Mouse (Mus musculus) T-helper 1 cell (primary cell): ENCODE results near the gene Slc1a6.
"Not testable (repeated sequence)": the region's sequence is repeated elsewhere in the genome, so short reads cannot be mapped to it uniquely, and the experiment has no call there.

Experiments used
- in situ Hi-C: fragments of 300-600 bp; cut with MboI, MseI; formaldehyde crosslinking; loops from one replicate; pipeline ENCODE4 v1.15.1; 2025; ENCODE audit warnings: high pct_unique_total_duplicates

Slc1a6 gene

DNA sequence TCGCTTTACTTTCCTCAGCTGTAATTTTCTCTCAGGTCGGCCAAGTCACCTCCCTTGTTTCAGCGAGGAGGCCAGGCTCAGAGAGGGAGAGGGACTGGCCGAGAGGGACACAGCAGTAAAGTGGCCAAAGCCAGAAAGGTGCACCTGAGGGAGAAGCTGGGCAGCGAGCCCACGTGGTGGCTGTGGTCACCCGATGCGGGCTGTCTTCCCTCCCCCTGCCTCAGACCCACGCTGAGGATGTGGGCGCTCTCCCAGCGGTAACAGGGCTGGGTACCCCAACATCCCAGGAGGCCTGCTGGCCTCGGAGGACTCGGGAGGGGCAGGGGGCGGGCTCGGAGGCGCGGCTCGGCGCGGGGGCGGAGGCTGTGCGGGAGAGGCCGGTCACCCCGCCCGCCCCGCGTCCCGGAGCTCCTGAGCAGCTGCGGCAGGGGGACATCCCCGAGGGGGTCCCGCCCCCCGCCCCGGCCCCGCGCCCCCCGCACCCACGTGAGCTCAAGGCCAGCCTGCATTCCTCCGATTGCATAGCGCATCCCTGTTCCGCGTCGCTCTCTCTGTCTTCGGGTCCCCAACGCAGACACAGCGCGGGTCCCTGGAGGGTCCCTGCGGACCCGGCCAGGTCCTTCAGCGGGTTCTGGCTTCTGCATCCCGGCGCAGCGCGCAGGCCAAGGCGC lies at the start of gene Slc1a6:
Slc1a6 (plus strand) TSS at position 516 of the 671 bp plus-strand sequence.
- in situ Hi-C loops: no loop called here

GRCm38 (mm10) chr10:78739821-78740220 lies 40.5 kb upstream of the Slc1a6 start:
- in situ Hi-C loops: loop anchor here (25.0 kb wide), 1 partner anchor 1028 kb away; the partner anchor contains the start of genes Gm10024, Gm10142, Gm10272 and Krtap12-1

- in situ Hi-C loops: loop anchor here (25.0 kb wide), 1 partner anchor 1031 kb away; the partner anchor contains the start of genes Gm10024, Gm10142, Gm10272 and Krtap12-1
Observed at GRCm38 (mm10) chr10:78743721-78744120, 36.6 kb upstream of the Slc1a6 start.

DNA sequence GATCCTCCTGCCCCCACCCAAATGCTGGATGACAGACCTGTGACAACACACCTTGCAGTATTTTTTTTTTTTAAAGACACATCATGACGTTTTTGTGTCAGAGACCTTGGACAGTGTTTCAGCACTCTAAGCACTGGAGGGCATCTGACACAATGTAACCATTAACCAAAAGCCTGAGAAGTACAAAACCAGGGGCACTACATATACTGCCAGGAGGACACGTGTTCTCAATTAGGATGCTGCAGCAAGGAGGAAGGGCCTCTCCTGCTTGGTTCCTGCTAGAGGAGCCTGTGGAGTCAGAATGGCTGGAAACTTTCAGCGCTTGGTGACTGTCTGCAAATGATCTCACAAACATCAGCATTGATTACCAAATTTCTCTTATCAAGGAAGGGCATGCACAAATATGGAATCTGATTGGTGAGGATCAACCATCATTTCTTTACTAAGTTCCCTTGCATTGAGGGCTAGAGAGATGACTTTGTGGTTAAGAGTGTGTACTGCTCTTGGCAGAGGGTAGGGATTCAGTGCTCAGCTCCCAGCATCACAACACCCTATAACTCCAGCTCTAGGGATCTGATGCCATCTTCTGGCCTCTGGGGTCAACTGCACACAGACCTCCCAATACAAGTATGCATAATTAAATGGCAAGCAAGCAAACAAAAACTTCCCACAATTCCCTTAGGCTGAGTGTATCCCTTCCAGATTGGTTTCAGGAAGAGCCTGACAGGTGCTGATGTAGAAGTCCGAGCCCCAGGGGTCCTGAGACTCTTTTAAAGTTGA lies 34.7 kb upstream of the Slc1a6 start:
- in situ Hi-C loops: loop anchor here (25.0 kb wide), 1 partner anchor 1033 kb away; the partner anchor contains the start of genes Gm10024, Gm10142, Gm10272 and Krtap12-1

- in situ Hi-C loops: loop anchor here (25.0 kb wide), 1 partner anchor 1035 kb away; the partner anchor contains the start of genes Gm10024, Gm10142, Gm10272 and Krtap12-1
Observed at GRCm38 (mm10) chr10:78747035-78747721, 33.1 kb upstream of the Slc1a6 start.

DNA sequence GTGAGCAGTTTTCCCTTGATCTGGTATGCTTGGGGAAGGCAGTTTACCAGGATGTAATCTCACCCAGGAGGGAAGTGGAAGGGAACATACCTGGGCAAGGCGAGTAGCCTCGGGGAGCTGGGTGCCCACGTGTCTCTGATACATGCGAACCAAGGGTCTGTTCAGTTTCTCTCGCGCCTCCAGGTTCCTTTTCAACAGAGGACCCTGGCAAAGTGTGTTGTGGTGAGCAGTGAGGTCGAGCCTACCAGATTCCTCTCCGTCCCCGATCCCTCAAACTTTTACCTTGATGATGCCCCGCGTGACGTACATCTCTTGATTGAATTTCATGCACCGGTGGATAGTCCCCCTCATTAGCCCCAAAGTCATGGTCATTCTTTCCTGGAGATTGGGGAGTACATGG lies 32.1 kb upstream of the Slc1a6 start:
- in situ Hi-C loops: loop anchor here (25.0 kb wide), 1 partner anchor 1036 kb away; the partner anchor contains the start of genes Gm10024, Gm10142, Gm10272 and Krtap12-1

GRCm38 (mm10) chr10:78748946-78749345 lies 31.4 kb upstream of the Slc1a6 start:
- in situ Hi-C loops: loop anchor here (25.0 kb wide), 1 partner anchor 1037 kb away; the partner anchor contains the start of genes Gm10024, Gm10142, Gm10272 and Krtap12-1

GRCm38 (mm10) chr10:78752452-78753191 lies 27.7 kb upstream of the Slc1a6 start, which contains the start of gene Ccdc105:
Gene Ccdc105 (minus strand): TSS chr10:78753065.
- in situ Hi-C loops: no loop called here

GRCm38 (mm10) chr10:78756021-78756420 lies 24.3 kb upstream of the Slc1a6 start:
- in situ Hi-C loops: no loop called here

DNA sequence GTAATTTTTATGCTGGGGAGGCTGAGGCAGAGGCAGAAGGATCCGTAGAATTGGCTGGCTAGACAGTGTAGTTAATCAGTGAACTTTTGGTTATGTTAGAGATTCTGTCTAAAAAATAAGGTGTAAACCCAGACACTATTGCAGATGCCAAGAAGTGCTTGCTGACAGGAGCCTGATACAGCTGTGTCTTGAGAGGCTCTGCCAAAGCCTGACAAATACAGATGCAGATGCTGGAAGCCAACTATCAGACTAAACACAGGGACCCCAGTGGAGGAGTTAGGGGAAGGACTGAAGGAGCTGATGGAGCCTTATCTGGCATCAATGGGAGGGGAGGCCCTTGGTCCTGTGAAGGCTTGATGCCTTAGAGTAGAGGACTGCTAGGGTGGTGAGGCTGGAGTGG lies 14.7 kb upstream of the Slc1a6 start:
- in situ Hi-C loops: loop anchor here (5.0 kb wide), 1 partner anchor 357 kb away; no protein-coding TSS in a partner anchor

GRCm38 (mm10) chr10:78775830-78776229 lies 4.5 kb upstream of the Slc1a6 start:
- in situ Hi-C loops: no loop called here

- in situ Hi-C loops: no loop called here
Observed at GRCm38 (mm10) chr10:78779527-78779926, 769 bp upstream of the Slc1a6 start.

- in situ Hi-C loops: no loop called here
Observed at GRCm38 (mm10) chr10:78787566-78788087, 7.3 kb downstream of the Slc1a6 start.

DNA sequence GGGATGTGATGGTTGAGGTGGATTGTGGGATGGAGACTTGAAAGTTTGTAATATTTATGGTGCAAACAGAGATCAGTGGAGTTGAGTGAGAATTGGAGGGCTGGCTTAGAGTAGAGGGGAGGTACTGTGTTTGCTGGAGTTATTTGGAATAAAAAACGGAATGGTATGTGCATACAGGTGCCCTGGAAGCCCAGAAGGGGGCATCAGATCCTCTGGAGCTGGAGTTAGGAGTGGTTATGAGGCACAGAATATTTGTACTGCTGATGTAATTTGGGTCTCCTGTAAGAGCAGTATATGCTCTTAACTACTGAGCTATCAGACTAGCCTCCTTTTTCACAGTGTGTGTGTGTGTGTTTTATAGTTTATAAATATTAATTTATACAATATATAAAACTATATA lies 10.3 kb downstream of the Slc1a6 start:
- in situ Hi-C loops: no loop called here

GRCm38 (mm10) chr10:78801449-78801848 lies 21.2 kb downstream of the Slc1a6 start:
- in situ Hi-C loops: no loop called here

- in situ Hi-C loops: no loop called here
Observed at GRCm38 (mm10) chr10:78812358-78813060, 32.2 kb downstream of the Slc1a6 start.

- in situ Hi-C loops: not testable (repeated sequence)
Observed at GRCm38 (mm10) chr10:78840456-78840855, 60.2 kb downstream of the Slc1a6 start.

DNA sequence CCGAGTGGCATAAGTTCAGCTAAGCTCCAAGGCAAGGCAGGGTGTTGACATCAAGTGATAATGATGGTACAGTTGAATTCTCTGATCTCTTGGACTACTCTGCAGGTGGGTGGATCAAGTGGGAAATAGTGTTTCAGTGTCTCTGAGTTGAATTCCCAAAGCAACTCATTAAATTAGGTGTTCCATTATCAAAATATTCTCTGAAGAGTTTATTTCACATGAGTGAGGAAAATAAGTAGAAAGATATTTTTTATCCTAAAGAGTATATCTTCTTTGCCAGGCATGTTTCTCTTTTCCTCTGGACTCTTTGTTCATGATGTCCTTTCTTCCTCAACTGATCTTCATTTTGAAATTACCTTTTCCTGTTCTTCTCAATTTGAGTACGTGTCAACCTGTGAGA lies 71.8 kb downstream of the Slc1a6 start, which contains the start of gene Olfr1356:
Olfr1356 (minus strand) TSS at position 101 of the 400 bp plus-strand sequence.
- in situ Hi-C loops: no loop called here
